Mouse (Mus musculus) liver, embryonic 15.5 days (tissue): ENCODE results near the gene Ccdc13. TPM values are rescaled to one million over a fixed set of nuclear protein-coding genes. Genes with fewer than 3 reads are reported as not detected.

ENCODE experiments used
- ATAC-seq: fragments of 200-750 bp; cut with Nextera tagmentation; 2 replicates; pipeline ENCODE4 v1.8.0; 2017; ENCODE audit warnings: moderate number of reproducible peaks, mild to moderate bottlenecking, moderate library complexity; ENCODE audit not compliant: insufficient read depth
- H3K27ac ChIP-seq: fragments of 300-500 bp; sonication (generic); replicated peaks from 2 replicates; pipeline ENCODE4 v1.5.1; 2015; ENCODE audit warnings: mild to moderate bottlenecking, inconsistent platforms
- H3K27me3 ChIP-seq: fragments of 300-500 bp; sonication (generic); 2 replicates; pipeline ENCODE4 v1.6.1; 2015; ENCODE audit warnings: mild to moderate bottlenecking, inconsistent platforms
- H3K36me3 ChIP-seq: fragments of 300-500 bp; sonication (generic); replicated peaks from 2 replicates; pipeline ENCODE4 v1.6.1; 2015; ENCODE audit warnings: moderate library complexity, mild to moderate bottlenecking, inconsistent platforms
- H3K4me1 ChIP-seq: fragments of 300-500 bp; sonication (generic); replicated peaks from 2 replicates; pipeline ENCODE4 v1.6.1; 2015; ENCODE audit warnings: inconsistent platforms
- H3K4me2 ChIP-seq: fragments of 300-500 bp; sonication (generic); 2 replicates; pipeline ENCODE4 v1.6.1; 2015; ENCODE audit warnings: moderate library complexity, mild to moderate bottlenecking, inconsistent platforms
- H3K4me3 ChIP-seq: fragments of 300-500 bp; sonication (generic); replicated peaks from 2 replicates; pipeline ENCODE4 v1.5.1; 2015; ENCODE audit warnings: mild to moderate bottlenecking, inconsistent platforms
- H3K9ac ChIP-seq: fragments of 300-500 bp; sonication (generic); 2 replicates; pipeline ENCODE4 v1.6.1; 2015; ENCODE audit warnings: moderate library complexity, mild to moderate bottlenecking, inconsistent platforms
- H3K9me3 ChIP-seq: fragments of 300-500 bp; sonication (generic); replicated peaks from 2 replicates; pipeline ENCODE4 v1.6.1; 2016; ENCODE audit warnings: inconsistent platforms
- WGBS: fragments of 180-500 bp; shearing (Covaris S2); methylation state at CpG from one replicate; pipeline ENCODE4 v1.1.7; 2015; ENCODE audit warnings: mixed read lengths; ENCODE audit not compliant: insufficient replicate concordance; 5-methylcytosine and 5-hydroxymethylcytosine counted together
- polyA plus RNA-seq: library from polyadenylated mRNA; unstranded; fragments of >200 nt; fragmentation: Nextera tagmentation; extraction: Ambion mirVana; gene quantifications from 2 replicates; pipeline ENCODE4 v1.2.1, GENCODE M21; 2015

Ccdc13 gene
- polyA plus RNA-seq, 1 experiment from 2014 or later = not detected

DNA sequence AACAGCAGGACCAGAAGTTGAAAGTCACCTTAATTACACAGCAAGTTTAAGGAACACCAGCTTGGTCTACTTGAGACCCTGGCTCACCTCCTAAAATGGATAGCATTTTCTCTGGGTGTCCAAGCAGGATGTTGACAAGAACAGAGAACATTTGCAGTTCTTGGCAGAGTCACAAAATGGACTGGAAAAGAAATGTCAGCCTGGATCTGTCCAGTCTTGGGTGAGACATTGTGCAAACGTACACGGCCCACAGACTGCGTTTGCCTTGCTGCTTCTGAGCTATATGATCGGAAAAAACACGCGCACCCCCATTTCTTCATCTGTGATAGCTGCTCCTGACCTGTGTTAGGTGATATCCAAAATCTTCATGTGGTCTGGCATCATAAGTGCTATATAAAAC, 28.4 kb upstream of the Ccdc13 start:
- Histone ChIP-seq H3K27me3 (no peaks in the 10 kb centered on the region; the same call in 1 of the 2 replicates), H3K27ac (no peak overlapping the region), H3K9me3 (no peaks in the 10 kb centered on the region), H3K9ac (no peak overlapping the region), H3K4me1 (no peaks in the 10 kb centered on the region), H3K4me2 (no peak overlapping the region), H3K4me3 (no peak overlapping the region), H3K36me3 (no peaks in the 10 kb centered on the region)
- no peak for ATAC-seq
- 71% methylated on average over 6 of the region's 6 CpGs for WGBS

- no peaks in the 10 kb centered on the region for H3K4me1 ChIP-seq
- H3K27ac ChIP-seq = no peak overlapping the region
- no peak for ATAC-seq
- no peaks in the 10 kb centered on the region for H3K9me3 ChIP-seq
- H3K9ac ChIP-seq = no peak overlapping the region
- WGBS = 39% methylated on average over 3 of the region's 3 CpGs
- H3K27me3 ChIP-seq = no peaks in the 10 kb centered on the region
- H3K4me3 ChIP-seq = no peak overlapping the region
- no peak overlapping the region for H3K4me2 ChIP-seq
- no peaks in the 10 kb centered on the region for H3K36me3 ChIP-seq
Measured at GRCm38 (mm10) chr9:121865425-121866008, 26.3 kb upstream of the Ccdc13 start.

DNA sequence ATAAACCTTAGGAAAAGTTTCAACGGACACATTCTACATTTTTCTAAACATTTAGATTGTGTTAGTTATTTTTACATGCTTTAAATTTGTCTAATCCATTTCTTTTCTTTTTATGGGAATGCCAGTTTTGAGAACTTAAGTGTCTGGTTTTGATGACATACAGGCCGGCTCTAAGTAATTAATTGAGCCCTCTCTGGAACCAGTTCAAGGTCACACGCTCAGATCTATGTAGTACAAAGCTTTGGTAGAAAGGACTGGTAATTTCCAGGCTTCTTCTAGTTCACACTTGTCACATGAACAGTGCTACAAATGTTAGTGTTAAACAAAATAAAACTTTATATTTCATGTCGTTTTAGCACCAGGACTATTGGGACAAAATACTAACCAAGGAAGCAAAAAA, 25.6 kb upstream of the Ccdc13 start:
- H3K4me3 ChIP-seq = no peak overlapping the region
- no peaks in the 10 kb centered on the region for H3K9me3 ChIP-seq
- no peak overlapping the region for H3K9ac ChIP-seq
- WGBS = 53% methylated on average over 4 of the region's 4 CpGs
- H3K27me3 ChIP-seq = no peaks in the 10 kb centered on the region
- H3K4me2 ChIP-seq = no peak overlapping the region
- no peak for ATAC-seq
- 0 out of 2 replicates have a peak, but pooled peaks cover 2% of the 10 kb centered on the region for H3K4me1 ChIP-seq
- no peak overlapping the region for H3K27ac ChIP-seq
- no peaks in the 10 kb centered on the region for H3K36me3 ChIP-seq

DNA sequence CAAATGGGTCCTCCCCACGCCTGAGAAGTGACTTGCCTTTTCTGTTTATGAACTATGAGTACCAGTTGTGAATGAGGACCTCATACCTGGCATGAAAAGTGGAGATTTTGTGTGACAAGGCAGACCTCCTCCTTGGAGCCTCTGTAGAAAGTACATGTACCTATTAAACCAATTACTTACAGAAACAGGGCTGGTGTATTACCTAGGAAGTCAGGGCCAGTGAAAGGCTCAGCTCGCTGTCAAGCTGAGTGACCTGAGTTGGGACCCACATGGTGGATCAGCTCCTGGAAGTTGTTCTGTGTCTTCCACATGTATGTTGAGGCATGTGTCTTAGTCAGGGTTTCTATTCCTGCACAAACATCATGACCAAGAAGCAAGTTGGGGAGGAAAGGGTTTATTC, 21.7 kb upstream of the Ccdc13 start:
- WGBS = 65% methylated on average over 2 of the region's 2 CpGs
- no peak overlapping the region for H3K4me3 ChIP-seq
- H3K9ac ChIP-seq = no peak overlapping the region

GRCm38 (mm10) chr9:121859345-121859744, 20.1 kb upstream of the Ccdc13 start:
- Histone ChIP-seq H3K9ac (no peak overlapping the region), H3K4me2 (no peak overlapping the region), H3K27ac (no peak overlapping the region), H3K9me3 (no peaks in the 10 kb centered on the region), H3K27me3 (no peaks in the 10 kb centered on the region), H3K4me3 (no peak overlapping the region), H3K36me3 (no peaks in the 10 kb centered on the region), H3K4me1 (peaks cover 41% of the 10 kb centered on the region)
- 59% methylated on average over 2 of the region's 2 CpGs for WGBS
- ATAC-seq = no peak

More for the DNA sequence above, 21.7 kb upstream of the Ccdc13 start:
- Histone ChIP-seq H3K9me3 (no peaks in the 10 kb centered on the region), H3K36me3 (no peaks in the 10 kb centered on the region), H3K27me3 (no peaks in the 10 kb centered on the region), H3K4me2 (no peak overlapping the region), H3K27ac (no peak overlapping the region), H3K4me1 (peaks cover 26% of the 10 kb centered on the region)
- no peak for ATAC-seq

GRCm38 (mm10) chr9:121858153-121858488, 18.9 kb upstream of the Ccdc13 start, which contains the start of gene Higd1a:
Gene Higd1a, minus strand, starts transcription at chr9:121858362.
- H3K9ac ChIP-seq = peak within 1 kb of the TSS; percentile 94
- H3K36me3 ChIP-seq = no peaks in the 10 kb centered on the region; the same call in 1 of the 2 replicates
- H3K9me3 ChIP-seq = no peaks in the 10 kb centered on the region
- WGBS = 3% methylated on average over 6 of the region's 6 CpGs
- peak within 1 kb of the TSS; percentile 90 for H3K4me3 ChIP-seq
- peak within 1 kb of the TSS; percentile 93 for H3K27ac ChIP-seq
- H3K4me2 ChIP-seq = peak within 1 kb of the TSS; percentile 91
- peak; percentile 4; the same call in 1 of the 2 replicates for ATAC-seq
- peaks cover 48% of the 10 kb centered on the region for H3K4me1 ChIP-seq
- no peaks in the 10 kb centered on the region for H3K27me3 ChIP-seq

DNA sequence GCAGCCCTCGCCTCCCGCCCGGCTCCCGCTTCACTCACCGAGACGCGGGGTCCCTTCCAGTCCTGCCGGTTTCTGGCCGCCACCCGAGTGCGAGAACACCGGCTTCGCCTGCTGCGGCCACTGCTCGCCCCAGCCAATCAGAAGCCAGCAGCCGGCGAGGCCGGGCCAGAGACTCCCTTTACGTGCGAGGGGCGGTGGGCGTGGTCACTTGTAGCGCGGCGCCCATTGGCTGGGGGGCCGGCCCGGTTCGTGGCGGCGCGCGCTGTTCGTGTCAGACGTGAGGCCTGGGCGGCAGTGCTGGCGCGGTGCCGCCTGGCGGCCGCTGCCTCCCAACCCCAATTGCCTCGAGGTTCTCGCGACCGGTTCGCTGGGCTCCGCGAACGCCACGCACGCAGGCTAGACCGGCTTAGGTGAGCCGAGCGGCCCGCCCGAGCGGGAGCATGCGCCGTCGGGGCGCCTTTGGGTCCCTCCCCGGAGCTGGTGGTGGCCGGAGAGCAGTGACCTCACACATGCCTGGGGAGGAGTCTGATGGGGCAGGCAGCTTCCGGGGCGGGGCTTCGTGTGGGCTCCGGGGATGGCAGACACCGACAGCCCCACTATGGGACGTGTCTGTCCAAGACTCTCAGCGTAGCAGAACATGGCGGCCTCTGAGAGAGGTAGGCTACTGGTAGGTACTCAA, 18.4 kb upstream of the Ccdc13 start:
- Histone ChIP-seq H3K9me3 (no peaks in the 10 kb centered on the region), H3K9ac (peak overlapping the region; percentile 94), H3K27me3 (no peaks in the 10 kb centered on the region), H3K4me2 (peak overlapping the region; percentile 91), H3K4me3 (peak overlapping the region; percentile 90), H3K4me1 (peaks cover 48% of the 10 kb centered on the region), H3K36me3 (no peaks in the 10 kb centered on the region; the same call in 1 of the 2 replicates), H3K27ac (peak overlapping the region; percentile 93)
- WGBS = under 1% methylated on average over 70 of the region's 70 CpGs
- ATAC-seq = peak; percentile 95

DNA sequence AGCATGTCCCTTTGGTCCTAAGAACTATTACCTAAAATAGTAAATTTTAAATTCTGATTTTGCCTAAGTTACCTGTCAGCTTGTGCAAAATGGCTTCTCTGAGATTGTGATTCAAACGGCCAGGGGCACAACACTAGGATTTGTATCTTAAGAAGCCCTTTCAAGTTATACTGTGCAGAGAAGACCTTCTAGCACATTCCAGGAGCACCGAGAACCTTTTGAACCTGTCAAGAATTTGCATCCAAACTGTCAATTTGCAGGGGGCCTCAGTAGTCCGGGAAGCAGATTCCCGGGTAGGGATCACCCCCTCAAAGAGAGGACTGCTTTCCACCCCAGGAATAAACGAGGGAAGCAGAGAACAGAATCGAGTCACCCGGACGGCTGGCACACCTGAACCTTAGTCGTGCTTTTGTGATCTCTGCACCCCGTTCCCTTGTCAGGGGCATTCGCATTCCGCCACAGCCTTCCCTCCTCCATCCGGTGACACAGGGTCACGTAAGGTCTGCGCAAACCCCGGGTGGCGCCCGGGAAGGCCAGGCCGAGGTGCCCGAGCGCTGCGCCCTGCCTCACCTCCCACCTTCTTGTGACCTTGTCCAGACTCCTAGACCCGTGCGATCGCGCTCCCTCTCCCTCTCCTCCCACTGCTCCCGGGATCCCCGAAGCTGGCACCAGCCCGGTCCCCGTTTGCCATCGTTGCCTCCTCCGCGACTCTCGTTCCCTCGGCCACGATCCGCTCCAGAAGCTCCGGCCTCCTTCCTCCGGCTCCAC, 17.6 kb upstream of the Ccdc13 start:
- peak overlapping the region; percentile 90 for H3K4me3 ChIP-seq
- H3K9ac ChIP-seq = peak overlapping the region; percentile 94
- peaks cover 5% of the 10 kb centered on the region for H3K36me3 ChIP-seq
- 2% methylated on average over 39 of the region's 39 CpGs for WGBS
- H3K27ac ChIP-seq = peak overlapping the region; percentile 93
- peaks cover 48% of the 10 kb centered on the region for H3K4me1 ChIP-seq
- peak overlapping the region; percentile 91 for H3K4me2 ChIP-seq
- peak; percentile 32 for ATAC-seq
- no peaks in the 10 kb centered on the region for H3K9me3 ChIP-seq
- H3K27me3 ChIP-seq = no peaks in the 10 kb centered on the region

DNA sequence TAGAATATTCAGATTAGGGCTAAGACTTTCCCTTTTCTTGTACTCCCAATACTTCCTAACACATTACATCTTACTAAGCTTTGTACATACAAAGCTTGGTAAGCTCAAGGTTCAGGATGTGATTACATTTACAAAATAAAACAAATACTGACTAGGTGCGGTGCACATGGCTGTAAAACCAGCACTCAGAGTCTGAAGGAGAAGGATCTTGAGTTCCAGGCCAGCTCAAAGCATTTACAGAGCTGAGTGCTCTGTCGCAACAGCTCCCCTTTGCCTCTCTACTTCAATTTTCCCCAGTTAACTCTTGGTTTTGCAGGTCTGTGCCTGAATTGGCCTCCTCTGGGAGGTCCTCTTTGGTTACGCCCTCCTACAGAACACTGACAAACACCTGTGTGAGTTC, 15.0 kb upstream of the Ccdc13 start:
- Histone ChIP-seq H3K4me2 (no peak overlapping the region), H3K27ac (no peak overlapping the region), H3K4me3 (no peak overlapping the region), H3K9ac (no peak overlapping the region), H3K9me3 (no peaks in the 10 kb centered on the region), H3K4me1 (peaks cover 42% of the 10 kb centered on the region), H3K27me3 (no peaks in the 10 kb centered on the region), H3K36me3 (peaks cover 29% of the 10 kb centered on the region)
- WGBS = 76% methylated on average over 3 of the region's 3 CpGs
- ATAC-seq = no peak

DNA sequence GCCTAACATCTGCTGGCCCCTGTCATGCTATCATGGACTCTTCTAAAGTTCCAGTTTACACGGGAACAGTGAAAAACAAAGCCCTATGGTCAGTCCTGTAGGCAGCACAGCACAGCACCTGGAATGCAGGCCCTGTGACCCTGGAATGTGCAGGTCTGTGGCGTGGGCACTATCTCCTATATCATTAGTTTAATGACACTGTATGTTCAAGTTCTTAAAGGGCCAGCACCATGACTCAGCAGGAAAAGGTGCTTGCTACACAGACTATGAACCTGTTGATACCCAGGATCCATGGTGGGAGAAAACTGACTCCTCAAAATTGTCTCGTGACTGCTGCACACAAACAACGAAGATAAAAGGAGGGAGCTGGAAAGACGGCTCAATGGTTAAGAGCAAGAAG, 8.6 kb upstream of the Ccdc13 start:
- H3K4me2 ChIP-seq = no peak overlapping the region
- no peaks in the 10 kb centered on the region for H3K9me3 ChIP-seq
- H3K27me3 ChIP-seq = no peaks in the 10 kb centered on the region
- WGBS = 47% methylated on average over 5 of the region's 5 CpGs
- peaks cover 7% of the 10 kb centered on the region for H3K4me1 ChIP-seq
- ATAC-seq = no peak
- no peak overlapping the region for H3K9ac ChIP-seq
- H3K36me3 ChIP-seq = peaks cover 50% of the 10 kb centered on the region
- H3K27ac ChIP-seq = no peak overlapping the region
- H3K4me3 ChIP-seq = no peak overlapping the region

DNA sequence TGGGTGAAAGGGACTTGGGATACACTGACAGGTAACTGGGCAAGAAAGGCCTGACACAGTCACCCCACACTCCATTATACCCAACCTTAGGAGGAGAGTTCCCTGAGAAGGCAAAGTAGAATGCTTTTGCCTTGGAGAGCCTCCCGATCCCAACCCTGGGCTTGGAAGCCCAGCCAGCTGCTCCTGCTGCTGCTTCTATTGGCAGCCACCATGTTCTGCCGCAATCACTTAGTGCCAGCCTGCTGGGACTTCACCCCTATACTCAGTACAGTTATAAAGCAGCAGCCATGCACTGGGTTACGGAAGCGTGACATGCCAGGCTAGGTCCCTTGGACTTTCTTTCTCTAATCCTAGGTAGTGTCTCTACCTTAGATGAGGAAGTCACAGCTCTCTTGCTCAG, 7.9 kb upstream of the Ccdc13 start:
- Histone ChIP-seq H3K4me1 (peaks cover 7% of the 10 kb centered on the region), H3K4me2 (no peak overlapping the region), H3K4me3 (no peak overlapping the region), H3K27ac (no peak overlapping the region; the same call in 1 of the 2 replicates), H3K9me3 (no peaks in the 10 kb centered on the region), H3K9ac (no peak overlapping the region), H3K36me3 (peaks cover 47% of the 10 kb centered on the region), H3K27me3 (no peaks in the 10 kb centered on the region)
- 84% methylated on average over 4 of the region's 4 CpGs for WGBS
- no peak for ATAC-seq
